Mouse (Mus musculus) bone marrow, adult 2 months (tissue): ENCODE results near the gene Rnf220.

Source experiments
- CTCF ChIP-seq: fragments of 200-500 bp; IDR thresholded peaks from 2 replicates; pipeline ENCODE4 v1.5.1; 2011; ENCODE audit warnings: low read length, control low read depth; ENCODE audit not compliant: control insufficient read depth, insufficient read depth
- POLR2A ChIP-seq: fragments of 200-500 bp; IDR thresholded peaks from 2 replicates; pipeline ENCODE4 v1.6.1; 2011; ENCODE audit warnings: low read depth, mild to moderate bottlenecking, control low read depth, low read length, borderline replicate concordance; ENCODE audit not compliant: control insufficient read depth

DNA sequence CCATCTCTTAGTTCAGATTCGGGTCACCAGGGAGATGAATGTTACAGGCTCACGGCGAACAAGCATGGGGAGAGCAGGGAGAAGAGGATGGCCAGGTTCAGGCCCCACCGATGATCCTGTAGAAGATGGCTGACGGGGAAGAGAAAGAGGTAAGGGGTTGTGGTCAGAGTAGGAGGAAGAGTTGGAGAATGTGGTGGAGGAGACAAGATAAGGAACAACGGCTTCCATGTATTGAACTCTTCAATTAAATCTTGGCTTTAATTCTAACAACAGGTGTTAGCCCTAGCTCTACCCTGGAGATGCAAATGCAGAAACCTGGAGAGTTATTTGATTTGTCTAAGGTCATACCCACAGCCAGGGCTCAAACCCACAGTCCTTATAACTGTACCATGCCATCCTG, 49.8 kb upstream of the Rnf220 start:
- TF ChIP-seq CTCF (no peak), POLR2A (no peak)
